Mouse (Mus musculus): ENCODE measurements around the gene Fga. TPM values are rescaled to one million over a fixed set of nuclear protein-coding genes. Genes with fewer than 3 reads are reported as not detected.

Gene Fga
- polyA plus RNA-seq, 1 experiment = 0.06 TPM

DNA sequence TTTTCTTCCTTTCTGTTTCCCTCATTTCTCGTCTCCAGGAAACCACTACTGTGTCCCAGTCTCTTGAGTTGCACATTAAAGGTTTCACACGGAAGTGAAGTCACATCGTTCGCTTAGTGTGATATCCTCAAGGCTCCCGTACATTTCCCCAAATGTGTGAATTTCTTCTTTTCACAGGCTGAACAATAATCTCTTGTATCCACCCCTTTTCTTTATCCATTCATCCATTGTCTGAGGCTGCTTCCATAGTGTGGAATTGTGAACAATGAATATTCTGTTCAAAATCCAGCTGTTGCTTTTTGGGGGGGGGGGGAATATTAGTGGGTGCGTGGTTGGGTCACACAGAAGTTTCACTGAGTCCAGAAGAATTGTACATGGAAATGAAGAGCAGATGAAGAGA lies 840 bp upstream of the Fga start:
- no peak for DNase-seq (ENCODE audit: extremely low spot score in 1 of 2, low spot score in 1 of 2)

DNA sequence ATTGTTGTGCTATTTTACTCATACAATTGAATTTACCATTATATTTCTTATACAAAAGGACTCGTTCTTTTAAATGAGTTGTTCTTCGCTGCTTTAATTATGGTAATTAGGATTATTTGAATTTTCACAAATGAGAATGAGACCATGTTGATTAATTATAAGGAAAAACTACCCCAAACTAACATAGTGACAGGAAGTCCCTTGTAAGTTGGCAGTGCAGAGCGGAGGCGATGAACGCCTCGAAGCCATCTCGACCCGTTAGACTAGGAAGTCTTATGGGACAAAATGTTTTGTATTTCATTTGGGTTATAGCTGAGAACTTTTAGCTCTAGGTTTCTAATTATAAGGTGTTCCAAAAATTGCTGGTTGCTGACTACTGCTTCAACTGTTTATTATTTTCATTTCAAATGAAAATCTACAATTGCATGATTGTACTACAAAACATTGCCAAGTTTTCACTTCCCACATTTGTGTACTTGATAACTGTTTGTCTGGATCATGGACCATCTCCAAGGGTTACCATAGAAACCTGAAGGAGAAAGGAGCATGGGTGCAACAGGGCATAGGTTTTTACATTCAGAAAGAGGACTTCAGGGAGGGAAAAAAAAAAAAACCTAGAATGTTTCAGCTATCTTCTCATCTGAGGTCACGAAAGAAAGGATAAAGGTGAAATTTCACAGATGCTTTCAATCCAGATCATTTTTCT lies 1.8 kb downstream of the Fga start:
- DNase-seq (ENCODE audit: extremely low spot score in 1 of 2, low spot score in 1 of 2) = peak in 1 of 2 experiments; percentile 9

DNA sequence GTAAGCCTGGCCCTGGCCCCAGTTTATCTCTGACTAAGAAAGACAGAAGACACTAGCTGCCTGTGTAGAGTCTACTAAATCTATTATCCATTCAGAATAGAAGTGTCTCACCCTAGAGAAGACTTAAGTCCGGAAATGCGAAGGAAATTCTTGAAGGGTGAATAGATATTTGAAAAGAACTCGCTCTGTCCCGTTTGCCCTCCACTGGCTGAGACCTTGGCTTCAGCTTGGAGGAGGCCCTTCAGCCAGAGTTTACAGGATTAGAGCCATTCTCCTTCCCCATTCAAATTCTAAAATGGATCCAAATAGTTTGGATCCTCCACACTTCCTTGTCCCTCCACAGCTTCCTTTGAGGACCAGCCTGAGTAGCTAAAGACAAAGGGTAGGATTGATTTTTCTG lies 4.5 kb downstream of the Fga start:
- DNase-seq (ENCODE audit: extremely low spot score in 1 of 2, low spot score in 1 of 2) = no peak

DNA sequence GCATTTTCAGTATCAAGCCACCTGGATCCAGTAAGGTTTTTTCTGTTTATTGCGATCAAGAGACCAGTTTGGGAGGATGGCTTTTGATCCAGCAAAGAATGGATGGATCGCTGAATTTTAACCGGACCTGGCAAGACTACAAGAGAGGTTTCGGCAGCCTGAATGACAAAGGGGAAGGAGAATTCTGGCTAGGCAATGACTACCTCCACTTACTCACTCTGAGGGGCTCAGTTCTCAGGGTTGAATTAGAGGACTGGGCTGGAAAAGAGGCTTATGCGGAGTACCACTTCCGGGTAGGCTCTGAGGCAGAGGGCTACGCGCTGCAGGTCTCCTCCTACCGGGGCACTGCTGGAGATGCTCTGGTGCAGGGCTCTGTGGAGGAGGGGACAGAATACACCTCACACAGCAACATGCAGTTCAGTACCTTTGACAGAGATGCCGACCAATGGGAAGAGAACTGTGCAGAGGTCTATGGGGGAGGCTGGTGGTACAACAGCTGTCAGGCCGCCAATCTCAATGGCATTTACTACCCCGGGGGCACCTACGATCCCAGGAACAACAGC lies 7.0 kb downstream of the Fga start:
- DNase-seq (ENCODE audit: extremely low spot score in 1 of 2, low spot score in 1 of 2) = no peak

DNA sequence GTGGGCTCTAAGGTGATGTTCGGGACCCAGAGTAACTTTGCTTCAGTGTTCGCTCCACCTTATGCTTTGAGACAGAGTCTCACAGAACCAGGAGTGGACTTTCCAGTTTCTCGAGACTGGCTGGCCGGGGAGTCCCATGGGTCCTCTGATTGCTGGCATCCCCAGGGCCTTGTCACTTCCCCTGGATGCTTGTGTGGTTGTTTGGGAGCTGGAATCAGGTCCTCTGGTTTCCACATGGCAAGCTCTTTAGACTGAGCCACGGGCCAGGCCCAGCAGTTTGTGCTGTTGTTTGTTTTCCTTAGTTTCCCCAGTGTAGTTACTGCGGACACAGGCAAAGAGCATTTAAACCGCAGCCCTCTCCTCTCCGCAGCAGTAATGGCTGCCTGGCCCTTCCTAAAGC lies 7.9 kb downstream of the Fga start:
- DNase-seq (ENCODE audit: extremely low spot score in 1 of 2, low spot score in 1 of 2) = no peak

DNA sequence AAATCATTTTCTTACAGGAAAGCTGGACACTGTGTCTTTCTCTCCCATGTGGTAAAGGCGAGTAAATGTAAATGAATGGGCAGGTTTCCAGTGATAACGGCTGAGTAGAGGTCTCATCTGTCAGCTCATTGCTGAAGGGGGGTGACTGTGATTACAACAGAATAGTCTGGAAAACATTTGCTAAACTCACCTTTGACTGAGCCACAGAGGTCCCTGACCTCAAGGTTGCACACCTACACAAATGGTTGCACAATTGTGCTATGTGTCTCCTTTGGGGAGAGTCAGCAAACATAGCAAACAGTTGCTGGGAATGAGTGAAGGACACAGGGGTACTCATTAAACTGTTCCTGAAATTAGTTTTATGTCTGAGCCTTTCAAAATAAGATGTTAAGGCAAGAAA lies 13.0 kb downstream of the Fga start:
- DNase-seq (ENCODE audit: extremely low spot score in 1 of 2, low spot score in 1 of 2) = no peak

DNA sequence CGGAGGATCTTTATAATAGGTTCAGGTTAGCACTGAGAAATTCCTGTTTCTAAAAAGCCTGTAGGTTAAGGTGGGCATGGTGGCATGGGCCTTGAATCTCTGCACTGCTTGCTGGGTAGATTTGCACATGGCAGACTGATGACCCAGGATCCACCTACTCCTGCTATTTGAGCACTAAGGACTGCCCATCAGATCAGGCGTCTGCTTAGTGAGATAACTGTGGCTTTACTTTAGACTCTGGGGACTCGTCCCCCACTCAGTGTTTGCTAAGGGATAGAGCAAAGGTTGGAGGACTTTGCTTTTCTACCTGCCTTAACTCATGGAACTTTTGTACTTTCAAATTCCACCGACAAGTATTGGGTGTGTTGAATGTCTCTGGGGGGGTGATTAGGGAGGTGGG lies 13.8 kb downstream of the Fga start:
- DNase-seq (ENCODE audit: extremely low spot score in 1 of 2, low spot score in 1 of 2) = no peak

DNA sequence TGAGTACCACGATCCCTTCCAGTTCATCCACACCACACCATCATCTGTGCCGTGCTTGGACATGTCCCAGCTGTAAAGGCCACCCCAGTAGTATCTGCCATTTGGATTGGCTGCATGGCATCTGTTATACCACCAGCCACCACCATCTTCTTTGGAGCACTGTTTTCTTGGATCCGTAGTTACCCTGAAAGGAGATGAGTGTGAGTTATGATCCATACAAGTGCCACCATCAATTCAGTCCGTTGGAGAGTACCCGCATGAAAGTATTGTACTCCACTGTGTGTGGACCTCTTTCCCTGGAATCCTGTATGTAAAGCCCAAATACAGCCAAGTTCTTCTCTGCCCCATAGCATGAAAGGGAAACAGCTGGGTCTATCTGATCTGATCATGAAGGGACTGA lies 16.6 kb downstream of the Fga start:
- no peak for DNase-seq (ENCODE audit: extremely low spot score in 1 of 2, low spot score in 1 of 2)

DNA sequence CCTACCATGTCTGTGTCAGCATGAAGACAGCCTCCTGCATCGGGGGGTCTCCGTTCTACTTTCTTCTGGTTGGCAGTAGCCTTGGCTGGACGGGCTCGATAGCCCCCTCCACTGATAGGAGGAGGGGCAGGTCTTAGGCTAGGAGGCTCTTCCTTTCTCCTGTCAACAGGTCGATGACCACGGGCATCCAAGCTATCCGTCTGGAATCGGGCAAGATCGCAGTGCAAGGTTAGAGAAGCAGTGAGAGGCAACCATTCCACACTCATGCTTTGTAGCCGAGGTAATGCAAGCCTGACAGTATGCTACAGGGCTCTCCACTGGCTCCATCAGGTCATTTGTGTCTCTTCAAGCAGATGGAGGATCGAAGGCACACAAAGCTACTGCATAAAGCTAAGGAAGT lies 20.8 kb downstream of the Fga start:
- no peak for DNase-seq (ENCODE audit: extremely low spot score in 1 of 2, low spot score in 1 of 2)

DNA sequence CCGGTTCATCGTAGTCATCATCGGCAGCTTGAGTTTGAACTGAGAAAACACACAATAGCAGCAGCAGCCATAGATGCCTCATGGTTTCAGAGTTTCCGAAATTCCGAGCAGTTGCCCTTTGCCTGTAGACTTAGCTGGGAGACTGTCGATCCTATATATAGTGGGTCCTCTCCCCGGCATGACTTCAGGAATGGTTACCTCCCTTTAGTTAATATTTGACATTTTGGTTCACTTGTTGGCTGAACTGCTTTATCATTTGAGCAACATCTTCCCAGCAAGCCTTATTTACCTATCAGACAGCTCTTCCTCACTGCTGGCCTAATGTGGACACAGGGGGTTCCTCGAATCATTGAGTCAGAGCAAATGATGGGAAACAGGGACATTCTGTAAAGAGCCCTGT lies 23.8 kb downstream of the Fga start, which contains the start of gene Fgb:
Gene Fgb, minus strand, starts transcription at position 184 of the 400 bp plus-strand sequence.
- no peak for DNase-seq (ENCODE audit: extremely low spot score in 1 of 2, low spot score in 1 of 2)

DNA sequence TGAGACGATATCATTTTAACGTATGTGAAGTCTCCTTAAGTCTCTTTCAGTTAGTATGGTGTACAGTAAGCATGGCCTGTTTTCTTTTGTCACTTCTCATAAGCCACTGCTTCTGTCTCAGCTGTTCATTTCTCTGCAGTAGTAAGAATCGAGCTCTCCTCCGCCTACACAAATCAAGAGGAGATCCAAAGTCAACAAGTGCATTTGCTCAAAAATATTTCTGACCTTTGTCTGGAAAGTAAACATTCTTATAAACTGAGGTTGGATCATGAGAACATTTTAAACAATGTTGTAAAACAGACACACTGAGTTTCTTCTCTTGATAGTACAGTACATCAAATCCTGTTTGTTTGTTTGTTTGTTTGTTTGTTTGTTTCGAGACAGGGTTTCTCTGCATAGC lies 24.8 kb downstream of the Fga start:
- DNase-seq (ENCODE audit: extremely low spot score in 1 of 2, low spot score in 1 of 2) = no peak

DNA sequence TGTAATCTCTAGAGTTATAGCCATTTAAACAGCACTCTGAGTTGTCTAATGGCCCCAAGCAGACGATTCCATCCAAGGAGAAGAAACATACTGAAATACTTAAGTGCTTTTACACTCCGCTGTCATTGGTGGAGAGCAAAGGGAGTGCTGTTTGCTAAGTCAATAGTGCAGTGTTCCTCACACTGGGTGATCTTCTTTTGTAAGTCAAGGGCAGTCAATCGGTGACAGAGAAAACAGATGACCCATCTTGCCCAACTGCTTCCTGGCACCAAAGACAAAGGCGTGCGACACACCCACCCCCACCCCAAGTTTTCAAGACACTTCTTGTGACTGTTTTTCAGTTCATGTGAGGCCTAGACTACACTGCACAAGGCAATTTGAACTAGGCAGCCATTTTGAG lies 26.2 kb downstream of the Fga start:
- DNase-seq (ENCODE audit: extremely low spot score in 1 of 2, low spot score in 1 of 2) = no peak

DNA sequence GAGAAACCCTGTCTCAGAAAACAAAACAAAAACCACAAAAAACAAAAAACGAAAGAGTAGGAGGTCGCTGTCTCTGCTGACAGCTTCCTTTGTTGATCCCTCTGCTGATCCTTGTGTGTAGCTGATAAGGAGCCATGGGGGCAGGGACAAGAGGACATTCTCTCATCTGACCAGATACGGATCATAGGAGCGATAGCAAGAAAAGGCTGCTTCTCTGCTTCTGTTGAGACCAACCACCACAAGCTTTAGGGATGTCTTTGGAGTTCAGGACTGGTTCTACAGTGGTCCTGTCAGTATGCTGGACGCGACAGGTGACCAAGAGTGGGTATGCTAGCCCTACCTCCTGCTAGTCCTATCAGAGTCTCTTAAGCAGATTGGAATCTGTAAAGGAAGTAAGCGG lies 27.2 kb downstream of the Fga start:
- no peak for DNase-seq (ENCODE audit: extremely low spot score in 1 of 2, low spot score in 1 of 2)

DNA sequence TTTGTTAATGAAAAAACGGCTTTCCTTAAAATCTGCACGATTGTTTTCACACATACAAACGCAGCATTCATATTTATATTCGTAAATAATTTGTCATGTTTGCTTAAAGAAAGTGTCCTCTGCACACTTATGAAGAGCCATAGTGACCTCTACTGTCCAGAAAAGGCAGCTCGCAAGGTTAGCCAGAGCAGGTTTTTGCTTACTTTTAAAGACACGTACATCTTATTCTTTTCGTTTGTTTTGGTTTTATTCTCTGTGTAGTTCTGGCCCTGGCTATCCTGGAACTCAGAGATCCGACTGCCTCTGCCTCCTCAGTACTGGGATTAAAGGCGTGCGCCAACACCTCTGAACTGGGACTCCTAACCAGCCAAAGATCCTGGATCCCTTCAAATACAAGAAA lies 27.9 kb downstream of the Fga start:
- DNase-seq (ENCODE audit: extremely low spot score in 1 of 2, low spot score in 1 of 2) = peak in 1 of 2 experiments; percentile 54

DNA sequence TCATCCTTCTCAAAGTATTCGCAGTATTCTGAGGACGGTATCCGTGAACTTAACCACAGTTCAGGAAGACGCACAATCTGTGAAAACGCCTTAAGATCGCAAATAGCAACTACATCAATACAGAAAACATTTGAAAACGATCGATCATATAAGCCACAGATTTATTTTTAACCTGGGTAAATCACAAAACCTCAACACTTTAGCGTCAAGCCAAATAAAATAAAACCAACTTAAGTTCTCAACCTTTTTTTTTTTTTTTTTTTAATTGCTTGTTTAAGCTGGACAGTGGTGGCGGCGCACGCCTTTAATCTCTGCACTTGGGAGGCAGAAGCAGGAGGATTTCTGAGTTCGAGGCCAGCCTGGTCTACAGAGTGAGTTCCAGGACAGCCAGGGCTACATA lies 28.9 kb downstream of the Fga start:
- DNase-seq (ENCODE audit: extremely low spot score in 1 of 2, low spot score in 1 of 2) = no peak

DNA sequence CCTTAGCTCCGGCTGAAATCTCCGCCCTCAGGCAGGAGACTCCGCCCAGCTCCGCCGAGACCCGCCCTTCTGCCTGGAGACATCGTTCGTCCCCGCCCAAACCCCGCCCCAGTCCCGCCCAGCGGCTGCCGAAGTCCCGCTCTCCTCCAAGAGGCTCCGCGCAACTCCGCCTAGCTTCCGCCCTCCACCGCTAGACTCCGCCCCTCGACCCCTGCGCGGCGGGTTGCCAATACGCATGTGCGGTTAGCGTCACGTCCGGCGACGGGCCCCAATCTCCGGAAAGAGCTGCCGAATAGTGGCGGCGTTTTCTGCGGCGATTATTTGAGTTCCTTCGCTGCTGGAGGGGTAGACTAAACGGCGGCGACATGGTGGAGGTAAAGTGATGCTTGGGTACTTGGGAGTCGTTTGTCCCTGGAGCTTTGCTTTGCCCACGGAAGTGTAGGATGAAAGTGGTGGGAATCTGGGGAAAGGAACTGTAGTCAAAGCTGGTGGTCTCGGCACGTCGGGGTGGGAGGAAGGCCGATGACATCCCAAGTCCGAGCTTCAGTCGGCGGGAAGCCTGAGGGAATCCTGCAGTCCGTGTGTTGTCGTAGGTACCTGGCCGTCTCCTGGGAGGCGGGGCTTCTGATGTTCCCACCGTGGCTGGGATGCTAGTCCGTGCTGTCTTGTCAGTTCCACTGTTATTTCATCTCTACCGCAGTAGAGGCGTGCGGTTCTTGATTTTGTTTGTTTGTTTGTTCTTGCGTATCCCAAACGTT lies 29.6 kb downstream of the Fga start, which contains the start of gene Plrg1:
Gene Plrg1, plus strand, starts transcription at position 242 of the 758 bp plus-strand sequence.
- peak; percentile 92 to 99 for DNase-seq (ENCODE audit: extremely low spot score in 1 of 2, low spot score in 1 of 2)

DNA sequence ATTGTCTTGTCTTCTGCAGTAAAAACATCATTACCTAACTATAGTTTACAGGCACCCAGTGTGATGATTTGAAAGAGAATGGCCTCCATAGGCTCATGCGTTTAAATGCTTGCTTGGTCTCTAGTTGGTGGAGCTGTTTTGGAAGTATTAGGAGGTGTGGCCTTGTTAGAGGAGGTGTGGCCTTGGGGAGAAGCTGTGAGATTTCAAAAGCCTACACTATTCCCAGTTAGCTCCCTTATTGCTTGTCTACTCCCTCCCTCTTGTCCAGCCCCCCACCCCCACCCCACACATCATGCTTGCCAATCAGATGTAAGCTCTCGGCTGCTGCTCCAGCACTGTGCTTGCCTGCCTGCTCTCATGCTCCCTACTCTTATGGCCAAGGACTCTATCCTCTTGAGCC lies 31.2 kb downstream of the Fga start:
- no peak for DNase-seq (ENCODE audit: extremely low spot score in 1 of 2, low spot score in 1 of 2)

DNA sequence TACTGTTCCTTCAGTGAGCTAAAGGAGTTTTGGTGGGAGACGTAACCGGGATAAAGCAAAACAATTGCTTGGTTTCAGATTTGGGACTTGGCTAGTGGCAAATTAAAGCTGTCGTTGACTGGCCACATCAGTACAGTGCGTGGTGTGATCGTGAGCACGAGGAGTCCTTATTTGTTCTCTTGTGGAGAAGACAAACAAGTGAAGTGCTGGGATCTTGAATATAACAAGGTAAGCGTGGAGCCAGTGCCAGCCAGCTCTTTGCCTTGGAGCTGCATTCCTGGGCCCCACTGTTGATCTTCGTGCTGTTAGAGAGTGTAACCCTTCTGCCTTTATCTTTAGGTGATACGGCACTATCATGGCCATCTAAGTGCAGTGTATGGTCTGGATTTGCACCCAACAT lies 42.0 kb downstream of the Fga start:
- no peak for DNase-seq (ENCODE audit: extremely low spot score in 1 of 2, low spot score in 1 of 2)

DNA sequence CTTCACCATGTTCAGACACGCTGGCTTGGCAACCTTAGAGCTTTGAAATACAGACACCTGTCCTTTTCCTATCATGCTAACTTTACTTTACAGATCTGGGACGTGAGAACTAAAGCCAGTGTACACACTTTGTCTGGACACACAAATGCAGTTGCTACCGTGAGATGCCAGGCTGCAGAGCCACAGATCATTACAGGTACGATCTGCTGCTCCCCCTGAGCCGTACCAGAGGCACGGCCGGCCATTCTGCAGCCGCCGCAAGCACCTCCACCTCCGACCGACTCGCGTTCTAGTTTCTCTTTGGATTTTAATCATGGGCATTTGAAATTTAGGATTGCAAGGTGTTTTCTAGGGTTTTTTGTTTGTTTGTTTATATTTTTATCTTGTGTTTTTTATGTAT lies 43.0 kb downstream of the Fga start:
- DNase-seq (ENCODE audit: extremely low spot score in 1 of 2, low spot score in 1 of 2) = no peak

DNA sequence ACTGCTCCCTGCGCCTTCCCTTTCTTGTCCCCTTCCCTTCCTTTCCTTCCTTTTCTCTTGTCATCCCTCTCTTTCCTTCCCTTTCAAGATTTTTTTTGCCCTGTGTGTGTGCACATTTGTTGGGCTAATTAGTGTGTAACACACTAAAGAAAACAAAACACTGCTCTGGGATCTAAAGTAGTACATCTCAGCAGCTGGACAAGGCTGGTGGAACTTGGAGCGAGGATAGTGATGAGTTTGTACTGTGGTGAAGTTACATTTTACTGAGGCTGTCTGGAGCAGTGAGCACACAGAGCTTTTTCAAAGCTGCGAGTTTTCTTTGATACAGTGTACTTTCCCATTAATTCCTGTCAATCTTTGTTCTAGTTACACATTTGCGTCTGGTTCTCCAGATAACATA lies 44.4 kb downstream of the Fga start:
- no peak for DNase-seq (ENCODE audit: extremely low spot score in 1 of 2, low spot score in 1 of 2)

DNA sequence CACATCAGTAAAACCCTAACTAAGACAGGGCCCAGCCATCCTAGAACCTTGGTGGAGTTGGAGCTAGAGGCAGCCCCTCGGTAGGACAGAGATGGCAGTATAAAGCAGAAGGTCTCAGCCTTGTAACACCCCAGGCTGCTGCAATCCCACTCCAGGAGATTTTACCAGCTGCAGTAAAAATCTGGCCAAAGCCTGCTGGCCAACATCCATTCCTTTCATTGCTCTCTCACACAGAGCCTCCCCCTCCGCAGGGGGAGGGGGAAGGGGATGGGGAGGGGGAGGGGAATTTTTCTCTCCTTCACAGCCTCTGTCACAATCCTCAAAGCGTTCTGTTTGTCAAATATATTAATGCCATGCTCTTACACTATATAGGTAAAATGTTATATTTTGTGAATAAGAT lies 50.7 kb downstream of the Fga start:
- DNase-seq (ENCODE audit: extremely low spot score in 1 of 2, low spot score in 1 of 2) = peak in 1 of 2 experiments; percentile 21

DNA sequence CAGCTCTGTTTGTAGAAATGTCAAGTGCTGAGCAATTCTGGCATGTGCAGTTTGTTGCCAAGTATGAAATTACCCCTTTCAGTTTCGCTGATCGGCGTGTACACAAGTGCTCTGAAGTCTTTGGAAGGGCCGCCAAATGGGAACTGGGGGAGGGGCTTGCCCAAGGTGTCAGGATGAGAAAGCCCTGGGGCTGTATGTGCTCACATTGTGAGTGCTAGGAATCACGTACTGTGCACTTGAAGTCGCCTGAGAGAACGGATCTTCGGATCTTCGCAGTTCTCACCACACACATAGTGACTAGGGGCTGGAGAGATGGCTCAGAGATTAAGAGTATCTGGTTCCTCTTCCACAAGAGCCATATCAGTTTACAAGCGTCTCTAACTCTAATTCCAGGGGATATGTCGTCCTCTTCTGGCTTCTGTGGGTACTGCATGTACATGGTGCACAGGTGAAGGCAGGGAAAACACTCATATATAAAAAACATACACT lies 54.7 kb downstream of the Fga start:
- peak in 1 of 2 experiments; percentile 80 for DNase-seq (ENCODE audit: extremely low spot score in 1 of 2, low spot score in 1 of 2)

Measured in frontal cortex, adult 2 months (tissue).